Mouse (Mus musculus) heart, adult 2 months (tissue): ENCODE data around the gene Gramd1a. TPM values are rescaled to one million over a fixed set of nuclear protein-coding genes. Genes with fewer than 3 reads are reported as not detected.
A peak's percentile ranks its signal among the peaks of the same experiment; 100 is the strongest.

Source experiments
- DNase-seq, 2 experiments: peaks; one replicate each; pipeline ENCODE4 v3.0.0; 2021
- H3K27ac ChIP-seq: fragments of 200-600 bp; 2 replicates; pipeline ENCODE4 v1.8.1; 2022
- H3K27me3 ChIP-seq: fragments of 200-500 bp; 2 replicates; pipeline ENCODE4 v1.6.1; 2012; ENCODE audit warnings: mild to moderate bottlenecking, low read length, inconsistent platforms, mixed read lengths; ENCODE audit not compliant: control insufficient read depth, insufficient read depth
- H3K36me3 ChIP-seq: fragments of 200-500 bp; 2 replicates; pipeline ENCODE4 v1.6.1; 2012; ENCODE audit warnings: low read length, inconsistent platforms; ENCODE audit not compliant: control insufficient read depth, insufficient read depth
- H3K4me1 ChIP-seq: fragments of 200-500 bp; 2 replicates; pipeline ENCODE4 v1.6.1; 2011; ENCODE audit warnings: low read length; ENCODE audit not compliant: control insufficient read depth, insufficient read depth
- H3K4me3 ChIP-seq: fragments of 200-600 bp; 2 replicates; pipeline ENCODE4 v1.8.1; 2022
- H3K79me2 ChIP-seq: fragments of 200-500 bp; replicated peaks from 2 replicates; pipeline ENCODE4 v1.6.1; 2012; ENCODE audit warnings: mild to moderate bottlenecking, inconsistent platforms, low read length, moderate library complexity, mixed read lengths; ENCODE audit not compliant: control insufficient read depth, insufficient read depth
- H3K9ac ChIP-seq: fragments of 200-500 bp; 2 replicates; pipeline ENCODE4 v1.6.1; 2012; ENCODE audit warnings: low read depth, mild to moderate bottlenecking, control low read depth, inconsistent platforms, low read length, mixed read lengths
- CTCF ChIP-seq: fragments of 200-600 bp; IDR thresholded peaks from 2 replicates; pipeline ENCODE4 v1.8.1; 2022; ENCODE audit warnings: antibody characterized with exemption, mild to moderate bottlenecking, moderate library complexity
- EP300 ChIP-seq: fragments of 200-500 bp; IDR thresholded peaks from 2 replicates; pipeline ENCODE4 v1.6.1; 2011; ENCODE audit warnings: low read depth, low read length, control low read depth; ENCODE audit not compliant: insufficient read depth
- POLR2A ChIP-seq: fragments of 200-500 bp; IDR thresholded peaks from 2 replicates; pipeline ENCODE4 v1.6.1; 2011; ENCODE audit warnings: mild to moderate bottlenecking, low read depth, low read length, control low read depth; ENCODE audit not compliant: insufficient read depth
- WGBS: fragments of 180-500 bp; shearing (Covaris S2); methylation state at CpG from one replicate; pipeline ENCODE4 v1.1.7; 2018; 5-methylcytosine and 5-hydroxymethylcytosine counted together
- intact Hi-C: fragments of 180-260 bp; cut with DNase I; formaldehyde crosslinking; loops from one replicate; pipeline ENCODE4 v1.15.1; 2025
- long read RNA-seq: library from polyadenylated mRNA; stranded (forward); transcript quantifications from one replicate; pipeline ENCODE4 v2.0.0, GENCODE M21; 2021
- polyA plus RNA-seq: library from polyadenylated mRNA; depleted of rRNA; stranded (reverse); fragments of >200 nt; gene quantifications from 2 replicates; pipeline ENCODE4 v1.2.3, GENCODE M21; 2012; rRNA removed
- total RNA-seq, 2 experiments: library from RNA; stranded (reverse); gene quantifications; 2 replicates each; pipeline ENCODE4 v1.2.3; 2021

Gene Gramd1a
- total RNA-seq = 10 to 100 TPM; 27.9 to 33.7 TPM
- 49.2 and 64.3 TPM in 2 replicates for polyA plus RNA-seq
- long read RNA-seq, partial matches to known transcripts = 7 of 34 reads
- long read RNA-seq, other reads (novel, unspliced or antisense) = 27 of 34 reads

DNA sequence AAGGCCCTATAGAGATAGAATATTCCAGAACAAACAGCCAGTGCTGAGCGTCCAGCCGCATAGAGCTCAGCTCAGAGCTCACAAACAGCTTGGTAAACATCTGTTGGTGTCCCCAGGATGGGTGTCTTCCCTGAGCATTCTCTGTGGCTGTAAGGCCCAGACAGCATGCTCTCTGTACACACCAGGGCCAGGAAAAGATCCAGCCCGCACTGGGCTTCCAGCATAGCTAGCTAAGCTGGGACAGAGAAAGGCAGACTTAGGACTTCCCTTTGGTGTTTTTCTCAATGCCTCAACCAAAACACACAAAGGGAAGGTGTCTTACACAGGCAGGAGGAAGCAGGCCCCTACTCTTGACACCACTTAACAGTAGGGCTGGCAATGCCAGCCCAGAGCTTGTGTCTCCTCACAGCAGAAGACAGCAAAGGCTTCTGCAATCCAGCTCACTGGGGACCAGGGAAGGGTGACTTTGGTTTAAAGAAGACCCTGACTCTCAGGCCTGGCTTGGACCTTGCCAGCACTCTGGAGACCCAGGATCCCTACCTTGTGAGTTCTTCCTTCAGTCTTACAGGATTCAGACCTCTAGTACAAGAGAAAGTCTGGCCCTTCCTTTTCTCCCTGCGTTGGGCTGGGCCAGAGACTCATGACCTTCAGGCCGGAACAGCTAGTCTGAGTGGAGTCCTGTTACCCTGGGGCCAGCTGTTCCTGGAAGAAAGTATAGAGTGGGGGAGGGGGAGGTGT, at the start of gene Gramd1a:
TSS of gene Gramd1a (minus strand) at position 601 of the 738 bp plus-strand sequence.
- intact Hi-C loops = no loop called here
- no peaks in the 10 kb centered on the region for H3K27me3 ChIP-seq
- H3K4me1 ChIP-seq = peaks cover 10% of the 10 kb centered on the region
- no peaks in the 10 kb centered on the region for H3K79me2 ChIP-seq
- no peaks in the 10 kb centered on the region for H3K36me3 ChIP-seq
- peak within 1 kb of the TSS; percentile 72 for H3K27ac ChIP-seq
- DNase-seq = peak; percentile 40 to 51
- peak within 1 kb of the TSS; percentile 28; the same call in 1 of the 2 replicates for H3K9ac ChIP-seq
- H3K4me3 ChIP-seq = no peak within 1 kb of the TSS
- WGBS = 53% methylated on average over 5 of the region's 5 CpGs
- no peak for TF ChIP-seq POLR2A
- no peak for TF ChIP-seq CTCF
- TF ChIP-seq EP300 = no peak

DNA sequence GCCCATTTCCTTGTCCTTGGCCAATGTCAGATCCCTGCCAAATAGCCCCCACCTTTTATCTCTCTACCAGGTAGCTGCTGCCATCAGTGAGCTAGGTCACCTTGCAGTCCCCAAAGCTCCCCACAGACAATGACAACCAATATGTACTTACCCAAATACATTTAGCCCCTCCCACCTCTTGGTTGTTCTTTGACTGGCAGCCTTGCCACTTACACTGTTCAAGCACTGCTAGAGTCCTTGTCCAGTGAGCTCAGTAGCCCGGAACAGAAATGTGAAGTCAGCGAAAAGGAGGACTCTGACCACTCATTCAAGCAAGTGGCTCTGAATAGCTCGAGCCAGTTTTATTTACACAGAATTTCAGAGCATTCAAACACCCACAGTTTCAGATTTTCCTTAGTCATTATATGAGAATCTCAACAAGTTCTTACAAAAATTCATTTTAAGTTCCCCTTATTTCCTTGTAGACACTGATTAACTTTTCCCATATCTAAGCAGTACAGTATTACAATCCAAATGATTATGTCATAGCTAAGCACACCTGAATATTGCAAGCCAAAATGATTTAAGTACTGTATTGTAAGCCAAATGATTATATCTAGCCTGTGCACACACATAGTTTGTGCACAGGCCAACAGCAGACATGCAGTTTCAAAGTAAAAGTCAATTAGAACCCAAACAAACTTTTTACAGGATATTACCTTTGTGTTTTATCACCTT, 40.1 kb upstream of the Gramd1a start:
- Histone ChIP-seq H3K27me3 (no peaks in the 10 kb centered on the region), H3K79me2 (no peaks in the 10 kb centered on the region), H3K4me3 (no peak overlapping the region), H3K36me3 (no peaks in the 10 kb centered on the region), H3K4me1 (no peaks in the 10 kb centered on the region), H3K9ac (no peak overlapping the region), H3K27ac (no peak overlapping the region)
- intact Hi-C loops = no loop called here
- 69% methylated on average over 3 of the region's 3 CpGs for WGBS
- TF ChIP-seq EP300 (no peak), CTCF (no peak), POLR2A (no peak)
- no peak for DNase-seq

DNA sequence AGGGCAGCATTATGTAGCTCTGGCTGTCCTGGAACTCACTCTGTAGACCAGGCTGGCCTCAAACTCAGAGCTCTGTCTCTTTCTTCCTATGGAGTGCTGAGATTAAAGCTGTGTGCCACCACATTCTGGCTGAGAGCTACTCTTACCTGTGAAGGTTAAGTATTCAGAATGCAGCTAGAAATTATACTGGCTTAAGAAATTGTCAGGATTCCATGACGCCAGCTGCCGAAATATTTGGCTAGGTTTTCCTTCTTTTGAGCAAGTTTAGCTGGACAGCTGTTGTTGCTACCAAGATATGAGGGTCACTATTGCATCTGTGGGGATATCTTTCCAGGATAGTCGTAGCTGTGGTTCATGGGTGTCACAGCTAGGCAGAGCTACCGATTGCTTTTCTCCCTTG, 29.0 kb upstream of the Gramd1a start:
- DNase-seq = peak in 1 of 2 experiments; percentile 10
- Histone ChIP-seq H3K4me1 (no peaks in the 10 kb centered on the region), H3K9ac (no peak overlapping the region), H3K36me3 (no peaks in the 10 kb centered on the region), H3K27me3 (no peaks in the 10 kb centered on the region), H3K4me3 (no peak overlapping the region), H3K79me2 (no peaks in the 10 kb centered on the region), H3K27ac (no peak overlapping the region)
- intact Hi-C loops = no loop called here
- WGBS = 56% methylated on average over 4 of the region's 4 CpGs
- TF ChIP-seq POLR2A (no peak), EP300 (no peak), CTCF (no peak)

DNA sequence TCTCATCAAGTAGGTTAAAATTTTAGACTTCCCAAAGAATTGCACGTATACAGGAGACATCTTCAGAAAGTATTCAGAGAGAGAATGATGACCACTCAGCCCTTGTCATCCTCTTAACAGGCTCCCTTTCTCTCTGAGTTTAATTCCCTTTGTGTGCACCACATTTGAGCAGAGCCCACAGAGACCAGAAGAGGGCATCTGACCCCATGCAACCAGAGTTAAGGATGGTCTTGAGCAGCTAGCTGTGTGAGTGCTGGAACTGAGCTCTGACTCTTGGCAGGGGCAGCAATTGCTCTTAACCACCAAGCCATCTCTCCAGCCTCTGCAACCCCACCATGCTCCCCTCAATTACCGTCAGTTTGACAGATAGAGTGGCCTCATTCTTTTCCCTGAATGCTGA, 27.2 kb upstream of the Gramd1a start:
- H3K9ac ChIP-seq = no peak overlapping the region
- TF ChIP-seq EP300 (no peak), CTCF (peak; percentile 25)
- DNase-seq = no peak
- no peaks in the 10 kb centered on the region for H3K4me1 ChIP-seq
- H3K27ac ChIP-seq = no peak overlapping the region
- no peaks in the 10 kb centered on the region for H3K36me3 ChIP-seq
- no peaks in the 10 kb centered on the region for H3K79me2 ChIP-seq
- WGBS = 41% methylated on average over 2 of the region's 2 CpGs
- H3K27me3 ChIP-seq = no peaks in the 10 kb centered on the region
- intact Hi-C loops = no loop called here
- no peak overlapping the region for H3K4me3 ChIP-seq

DNA sequence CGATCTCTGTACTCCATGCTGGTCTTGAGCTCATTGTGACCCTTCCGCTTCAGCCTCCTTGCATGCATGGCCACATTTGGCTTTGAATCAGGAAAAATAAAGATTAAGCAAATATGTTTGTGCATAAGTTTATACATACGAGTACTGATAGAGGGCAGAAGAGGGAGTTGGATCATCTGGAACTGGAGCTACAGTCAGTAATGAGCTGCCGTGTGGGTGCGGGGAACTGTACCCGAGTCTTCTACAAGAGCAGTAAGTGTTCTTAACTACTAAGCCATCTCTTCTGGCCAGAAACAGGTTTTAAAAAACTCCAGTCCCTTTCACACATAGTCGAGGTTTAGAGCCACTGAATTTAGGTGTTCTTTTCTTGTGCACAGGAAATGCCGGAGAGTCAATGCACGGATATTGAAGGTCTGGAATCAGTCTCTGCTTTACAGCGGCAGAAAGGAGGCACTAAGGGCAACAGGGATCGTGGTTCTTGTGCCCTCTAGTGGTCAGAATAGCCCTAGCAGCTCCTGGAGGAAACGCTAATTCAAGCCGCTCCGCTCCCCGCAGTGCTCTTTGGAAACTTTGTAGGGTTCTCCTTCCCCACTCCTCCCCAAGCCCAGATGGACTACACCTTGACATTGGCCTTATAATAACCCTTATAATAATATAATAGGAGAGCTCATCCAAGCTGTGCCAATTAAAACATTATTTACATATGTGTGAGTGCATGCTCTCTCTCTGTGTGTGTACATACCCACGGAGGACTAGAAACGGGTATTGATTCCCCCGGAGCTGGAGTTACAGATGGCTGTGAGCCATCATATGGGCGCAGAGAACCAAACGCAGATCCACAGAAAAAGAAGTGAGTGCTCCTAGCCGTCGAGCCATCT, 21.4 kb upstream of the Gramd1a start:
- Histone ChIP-seq H3K9ac (no peak overlapping the region), H3K27ac (no peak overlapping the region), H3K36me3 (no peaks in the 10 kb centered on the region), H3K4me1 (0 out of 2 replicates have a peak, but pooled peaks cover 1% of the 10 kb centered on the region), H3K79me2 (no peaks in the 10 kb centered on the region), H3K27me3 (no peaks in the 10 kb centered on the region), H3K4me3 (no peak overlapping the region)
- 14% methylated on average over 22 of the region's 22 CpGs for WGBS
- DNase-seq = peak; percentile 64 to 77
- TF ChIP-seq POLR2A (no peak), CTCF (peak; percentile 98), EP300 (peak; percentile 66; the same call in 1 of the 2 replicates)
- intact Hi-C loops = loop anchor here (1.0 kb wide), 1 partner anchor 38 kb away; no protein-coding TSS in a partner anchor
